Mouse (Mus musculus): Measurements from ENCODE around the gene Spata25. TPM values are rescaled to one million over a fixed set of nuclear protein-coding genes. Genes with fewer than 3 reads are reported as not detected.
A peak's percentile ranks its signal among the peaks of the same experiment; 100 is the strongest.

Spata25 gene
- total and polyA plus RNA-seq, 2 experiments from 2014 or later, result not detected

GRCm38 (mm10) chr2:164821060-164821459 lies 7.3 kb downstream of the Spata25 start:
- H3K9me3 ChIP-seq (ENCODE audit: low read length), result no peaks in the 10 kb centered on the region
- ATAC-seq (ENCODE audit: low FRiP score) (no peak), DNase-seq (ENCODE audit: low spot score) (no peak)
- H3K4me3 ChIP-seq (ENCODE audit: low read depth, low read length), result no peak overlapping the region
- H3K4me2 ChIP-seq (ENCODE audit: low read depth, low read length, poor library complexity, severe bottlenecking), result no peak overlapping the region
- H3K36me3 ChIP-seq (ENCODE audit: insufficient read depth, low read length), result peaks cover 29% of the 10 kb centered on the region
- no peaks in the 10 kb centered on the region for H3K27me3 ChIP-seq (ENCODE audit: insufficient read depth, low read length)
- H3K27ac ChIP-seq (ENCODE audit: low read depth, low read length), result no peak overlapping the region
- TF ChIP-seq CTCF (IDR thresholded peaks at IDR 0.05), result no peak
- peaks cover 5% of the 10 kb centered on the region; the same call in 1 of the 2 replicates for H3K4me1 ChIP-seq (ENCODE audit: insufficient read depth, low read length)
- WGBS, result 85% methylated on average over 6 of the region's 6 CpGs
- H3K9ac ChIP-seq (replicated peaks; ENCODE audit: low read length, poor library complexity, severe bottlenecking), result no peak overlapping the region

DNA sequence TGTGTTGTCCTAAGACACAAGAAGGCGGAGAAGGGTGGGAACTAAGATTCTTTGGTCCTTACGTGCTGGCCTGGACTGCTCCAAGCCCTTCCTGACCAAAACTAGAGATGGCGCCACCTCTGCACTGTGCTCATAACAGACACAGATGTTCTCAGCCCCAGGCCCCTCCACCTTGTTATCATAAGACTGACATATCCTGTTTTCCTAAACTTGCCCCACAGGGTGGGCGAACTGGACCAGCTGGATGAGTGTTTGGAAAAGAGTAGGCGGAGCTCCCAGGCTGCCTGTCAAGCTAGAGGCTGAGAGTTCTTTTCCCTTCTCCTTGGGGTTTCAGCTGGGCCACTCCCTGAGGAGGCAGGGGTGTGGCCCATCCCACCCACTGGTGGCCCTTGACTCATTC lies 10.6 kb downstream of the Spata25 start:
- peaks cover 15% of the 10 kb centered on the region for H3K36me3 ChIP-seq (ENCODE audit: insufficient read depth, low read length)
- H3K9ac ChIP-seq (replicated peaks; ENCODE audit: low read length, poor library complexity, severe bottlenecking), result no peak overlapping the region
- no peaks in the 10 kb centered on the region for H3K9me3 ChIP-seq (ENCODE audit: low read length)
- no peak overlapping the region for H3K4me2 ChIP-seq (ENCODE audit: low read depth, low read length, poor library complexity, severe bottlenecking)
- DNase-seq (ENCODE audit: low spot score) (no peak), ATAC-seq (ENCODE audit: low FRiP score) (no peak)
- H3K27me3 ChIP-seq (ENCODE audit: insufficient read depth, low read length), result no peaks in the 10 kb centered on the region
- no peaks in the 10 kb centered on the region for H3K4me1 ChIP-seq (ENCODE audit: insufficient read depth, low read length)
- H3K4me3 ChIP-seq (ENCODE audit: low read depth, low read length), result no peak overlapping the region
- H3K27ac ChIP-seq (ENCODE audit: low read depth, low read length), result no peak overlapping the region
- TF ChIP-seq CTCF (IDR thresholded peaks at IDR 0.05), result peak; percentile 14; the same call in 1 of the 2 replicates
- WGBS, result 81% methylated on average over 5 of the region's 5 CpGs

DNA sequence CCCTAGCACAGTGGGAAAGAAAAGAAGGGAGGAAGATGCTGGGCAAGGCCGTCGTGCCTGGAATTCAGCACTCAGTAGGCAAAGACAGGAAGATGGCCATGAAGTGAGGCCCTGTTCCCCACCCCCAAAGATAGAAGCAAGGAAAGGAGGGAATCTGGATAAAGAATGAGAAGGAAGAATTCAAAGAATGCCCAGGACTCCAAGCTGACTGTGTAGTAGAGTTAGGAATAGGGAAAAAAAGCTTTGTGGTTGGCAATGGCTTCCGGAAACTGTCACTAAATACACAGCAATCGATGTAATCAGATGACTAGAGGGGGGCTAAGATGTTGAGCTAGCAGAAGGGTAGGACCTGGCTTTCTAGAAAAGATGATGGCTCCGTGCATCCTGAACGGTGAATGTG lies 11.1 kb downstream of the Spata25 start:
- H3K4me1 ChIP-seq (ENCODE audit: insufficient read depth, low read length), result no peaks in the 10 kb centered on the region
- TF ChIP-seq CTCF (IDR thresholded peaks at IDR 0.05), result no peak
- H3K36me3 ChIP-seq (ENCODE audit: insufficient read depth, low read length), result peaks cover 15% of the 10 kb centered on the region
- H3K4me2 ChIP-seq (ENCODE audit: low read depth, low read length, poor library complexity, severe bottlenecking), result no peak overlapping the region
- DNase-seq (ENCODE audit: low spot score) (no peak), ATAC-seq (ENCODE audit: low FRiP score) (no peak)
- H3K9ac ChIP-seq (replicated peaks; ENCODE audit: low read length, poor library complexity, severe bottlenecking), result no peak overlapping the region
- 85% methylated on average over 6 of the region's 6 CpGs for WGBS
- no peak overlapping the region for H3K4me3 ChIP-seq (ENCODE audit: low read depth, low read length)
- H3K27ac ChIP-seq (ENCODE audit: low read depth, low read length), result no peak overlapping the region
- no peaks in the 10 kb centered on the region for H3K27me3 ChIP-seq (ENCODE audit: insufficient read depth, low read length)
- no peaks in the 10 kb centered on the region for H3K9me3 ChIP-seq (ENCODE audit: low read length)

DNA sequence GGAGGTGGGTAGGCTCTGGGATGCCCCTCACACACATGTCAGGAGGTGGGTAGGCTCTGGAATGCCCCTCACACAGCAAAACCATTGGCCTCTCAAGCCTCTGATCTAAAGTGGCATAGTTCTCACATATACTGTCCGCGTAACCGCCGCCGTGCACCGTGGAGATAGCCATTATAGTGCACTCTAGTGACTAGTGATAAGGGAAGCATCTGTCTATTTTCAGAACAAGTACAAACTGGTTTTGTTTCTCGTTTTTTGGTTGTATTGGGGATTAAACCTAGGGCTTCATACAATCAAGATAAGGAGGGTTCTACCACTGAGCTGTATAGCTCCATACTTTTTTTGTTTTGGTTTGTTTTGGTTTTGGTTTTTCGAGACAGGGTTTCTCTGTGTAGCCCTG lies 12.5 kb downstream of the Spata25 start:
- WGBS, result 89% methylated on average over 8 of the region's 8 CpGs

DNA sequence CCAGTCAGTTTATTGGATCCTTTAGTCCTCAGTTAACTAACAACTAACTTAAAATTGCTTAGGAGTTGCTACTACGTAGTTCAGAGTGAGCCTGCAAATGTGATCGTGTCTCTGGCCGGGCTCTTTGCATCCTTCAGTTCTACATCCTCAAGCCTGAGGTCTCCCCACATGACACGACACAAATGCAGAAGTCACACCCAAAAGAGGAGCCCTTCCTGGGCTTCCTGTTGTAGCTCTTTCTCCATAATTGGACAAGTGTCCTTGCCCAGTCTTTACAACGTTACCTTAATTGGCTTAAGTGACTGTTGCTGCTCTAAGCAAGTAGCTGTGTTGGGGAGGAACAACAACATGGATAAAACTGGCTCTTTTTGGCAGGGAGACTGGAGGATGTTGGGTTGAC lies 13.0 kb downstream of the Spata25 start:
- Histone ChIP-seq H3K27ac (ENCODE audit: low read depth, low read length) (no peak overlapping the region), H3K9me3 (ENCODE audit: low read length) (no peaks in the 10 kb centered on the region), H3K9ac (replicated peaks; ENCODE audit: low read length, poor library complexity, severe bottlenecking) (no peak overlapping the region), H3K4me1 (ENCODE audit: insufficient read depth, low read length) (no peaks in the 10 kb centered on the region), H3K36me3 (ENCODE audit: insufficient read depth, low read length) (peaks cover 5% of the 10 kb centered on the region), H3K27me3 (ENCODE audit: insufficient read depth, low read length) (no peaks in the 10 kb centered on the region), H3K4me2 (ENCODE audit: low read depth, low read length, poor library complexity, severe bottlenecking) (no peak overlapping the region), H3K4me3 (ENCODE audit: low read depth, low read length) (no peak overlapping the region)
- 93% methylated on average over 5 of the region's 5 CpGs for WGBS
- ATAC-seq (ENCODE audit: low FRiP score) (no peak), DNase-seq (ENCODE audit: low spot score) (no peak)
- no peak for TF ChIP-seq CTCF (IDR thresholded peaks at IDR 0.05)

More for the DNA sequence above, 12.5 kb downstream of the Spata25 start:
- H3K4me1 ChIP-seq (ENCODE audit: insufficient read depth, low read length), result no peaks in the 10 kb centered on the region
- H3K9me3 ChIP-seq (ENCODE audit: low read length), result no peaks in the 10 kb centered on the region
- H3K36me3 ChIP-seq (ENCODE audit: insufficient read depth, low read length), result peaks cover 9% of the 10 kb centered on the region
- DNase-seq (ENCODE audit: low spot score) (no peak), ATAC-seq (ENCODE audit: low FRiP score) (no peak)
- no peak overlapping the region for H3K9ac ChIP-seq (replicated peaks; ENCODE audit: low read length, poor library complexity, severe bottlenecking)
- H3K4me3 ChIP-seq (ENCODE audit: low read depth, low read length), result no peak overlapping the region
- H3K4me2 ChIP-seq (ENCODE audit: low read depth, low read length, poor library complexity, severe bottlenecking), result no peak overlapping the region
- no peaks in the 10 kb centered on the region for H3K27me3 ChIP-seq (ENCODE audit: insufficient read depth, low read length)
- H3K27ac ChIP-seq (ENCODE audit: low read depth, low read length), result no peak overlapping the region
- TF ChIP-seq CTCF (IDR thresholded peaks at IDR 0.05), result no peak

- ATAC-seq (ENCODE audit: low FRiP score) (no peak), DNase-seq (ENCODE audit: low spot score) (no peak)
- no peaks in the 10 kb centered on the region for H3K4me1 ChIP-seq (ENCODE audit: insufficient read depth, low read length)
- H3K27me3 ChIP-seq (ENCODE audit: insufficient read depth, low read length), result no peaks in the 10 kb centered on the region
- H3K9me3 ChIP-seq (ENCODE audit: low read length), result no peaks in the 10 kb centered on the region
- H3K4me2 ChIP-seq (ENCODE audit: low read depth, low read length, poor library complexity, severe bottlenecking), result no peak overlapping the region
- no peak overlapping the region for H3K4me3 ChIP-seq (ENCODE audit: low read depth, low read length)
- 69% methylated on average over 2 of the region's 2 CpGs for WGBS
- no peak overlapping the region for H3K9ac ChIP-seq (replicated peaks; ENCODE audit: low read length, poor library complexity, severe bottlenecking)
- no peak overlapping the region for H3K27ac ChIP-seq (ENCODE audit: low read depth, low read length)
- TF ChIP-seq CTCF (IDR thresholded peaks at IDR 0.05), result no peak
- H3K36me3 ChIP-seq (ENCODE audit: insufficient read depth, low read length), result peaks cover 13% of the 10 kb centered on the region
These were observed 14.8 kb downstream of the Spata25 start for GRCm38 (mm10) chr2:164813557-164813956.
